Mouse (Mus musculus): ENCODE data around the gene Uggt2.

The Uggt2 gene

GRCm38 (mm10) chr14:119098851-119099569 is at the start of gene Uggt2:
TSS of gene Uggt2 (minus strand) at chr14:119099430.
- DNase-seq (ENCODE audit: low spot score in 2 of 2) = peak in 1 of 2 experiments; percentile 6

DNA sequence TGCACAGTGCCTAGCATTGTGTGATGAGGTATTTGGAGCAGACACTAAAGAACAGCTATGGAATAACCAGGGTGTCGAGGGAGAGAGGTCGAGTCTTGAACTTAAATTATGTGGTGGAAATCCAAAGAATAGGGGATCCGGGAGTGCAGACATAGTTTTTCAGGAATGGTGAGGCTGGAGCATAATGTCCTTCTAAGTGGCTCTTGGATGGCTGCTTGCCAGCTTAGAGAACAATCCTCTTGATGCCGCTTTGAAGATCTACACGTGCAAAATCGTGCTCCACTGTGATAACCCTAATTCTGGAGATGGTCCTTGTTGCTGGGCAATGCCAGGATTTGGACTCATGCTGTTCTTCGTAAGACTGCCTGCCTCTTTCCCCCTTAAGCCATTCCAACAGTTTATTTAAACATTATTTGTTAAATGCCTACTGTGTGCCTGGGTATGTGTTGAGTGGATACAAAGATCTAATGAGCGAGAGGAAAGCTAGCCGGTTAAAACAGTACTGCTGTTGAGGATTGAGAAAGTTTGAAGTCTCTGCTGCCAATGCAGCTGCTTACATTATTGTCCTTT is 40.2 kb upstream of the Uggt2 start:
- no peak for DNase-seq (ENCODE audit: low spot score in 2 of 2)

GRCm38 (mm10) chr14:119138786-119139100 is 39.5 kb upstream of the Uggt2 start:
- no peak for DNase-seq (ENCODE audit: low spot score in 2 of 2)

DNA sequence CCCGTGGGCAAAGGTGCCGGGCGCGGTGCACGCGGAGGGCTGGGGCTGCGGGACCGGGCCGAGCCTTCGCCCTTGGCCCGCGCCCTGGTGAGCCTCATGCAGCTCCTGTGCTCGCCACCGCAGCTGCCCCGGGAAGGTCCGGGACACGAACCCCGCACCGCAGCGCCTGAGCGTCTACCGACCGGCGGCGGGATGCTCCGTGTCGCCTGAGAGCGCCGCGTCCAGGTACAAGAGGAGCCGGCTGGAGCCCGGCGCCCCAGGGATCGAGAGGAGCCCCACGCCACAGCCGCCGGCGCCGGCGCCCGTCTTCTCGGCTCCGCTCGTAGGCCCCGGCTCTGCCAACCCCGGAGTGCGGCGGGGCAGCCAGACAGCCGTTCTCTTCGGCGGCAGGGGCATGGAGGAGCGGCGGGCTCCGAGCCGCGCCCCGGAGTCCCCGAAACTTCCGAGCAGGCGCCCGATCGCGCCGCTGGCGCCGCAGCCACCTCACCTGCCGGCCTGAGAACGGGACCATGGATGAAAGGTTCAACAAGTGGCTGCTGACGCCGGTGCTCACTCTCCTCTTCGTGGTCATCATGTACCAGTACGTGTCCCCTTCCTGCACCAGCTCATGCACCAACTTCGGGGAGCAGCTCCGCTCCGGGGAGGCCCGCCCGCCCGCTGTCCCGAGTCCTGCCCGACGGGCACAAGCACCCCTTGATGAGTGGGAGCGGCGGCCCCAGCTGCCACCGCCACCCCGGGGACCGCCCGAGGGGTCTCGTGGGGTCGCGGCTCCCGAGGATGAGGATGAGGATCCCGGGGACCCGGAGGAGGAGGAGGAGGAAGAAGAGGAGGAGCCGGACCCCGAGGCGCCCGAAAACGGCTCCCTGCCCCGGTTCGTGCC is 38.9 kb upstream of the Uggt2 start, which contains the start of gene Hs6st3:
Gene Hs6st3 (plus strand): TSS at position 436 of the 880 bp plus-strand sequence.
- no peak for DNase-seq (ENCODE audit: low spot score in 2 of 2)

GRCm38 (mm10) chr14:119137512-119137905 is 38.3 kb upstream of the Uggt2 start:
- peak in 1 of 2 experiments; percentile 16 for DNase-seq (ENCODE audit: low spot score in 2 of 2)

GRCm38 (mm10) chr14:119127330-119127729 is 28.1 kb upstream of the Uggt2 start:
- DNase-seq (ENCODE audit: low spot score in 2 of 2) = no peak

DNA sequence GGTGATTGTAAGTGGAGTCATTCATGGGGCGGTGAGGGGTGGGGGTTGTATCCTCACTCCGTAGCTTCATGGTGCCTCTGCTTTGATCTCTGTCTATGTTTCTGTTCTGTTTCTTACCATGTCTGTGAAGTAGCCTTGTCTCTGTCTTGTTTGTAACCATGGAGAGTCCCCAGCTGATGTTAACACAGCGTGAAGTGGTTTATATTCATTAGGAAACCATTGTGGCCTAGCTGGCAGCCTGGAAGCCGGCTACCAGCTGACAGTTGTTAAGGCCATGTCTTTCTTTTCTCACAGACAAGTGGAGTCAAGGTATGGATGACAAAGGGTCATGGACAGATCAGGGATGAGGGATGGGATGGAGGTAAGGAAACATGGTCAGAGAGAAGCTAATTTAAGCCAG is 26.6 kb upstream of the Uggt2 start:
- DNase-seq (ENCODE audit: low spot score in 2 of 2) = no peak

- DNase-seq (ENCODE audit: low spot score in 2 of 2) = no peak
These were observed 24.8 kb upstream of the Uggt2 start for GRCm38 (mm10) chr14:119124061-119124460.

- no peak for DNase-seq (ENCODE audit: low spot score in 2 of 2)
These were observed 24.4 kb upstream of the Uggt2 start for GRCm38 (mm10) chr14:119123582-119123981.

DNA sequence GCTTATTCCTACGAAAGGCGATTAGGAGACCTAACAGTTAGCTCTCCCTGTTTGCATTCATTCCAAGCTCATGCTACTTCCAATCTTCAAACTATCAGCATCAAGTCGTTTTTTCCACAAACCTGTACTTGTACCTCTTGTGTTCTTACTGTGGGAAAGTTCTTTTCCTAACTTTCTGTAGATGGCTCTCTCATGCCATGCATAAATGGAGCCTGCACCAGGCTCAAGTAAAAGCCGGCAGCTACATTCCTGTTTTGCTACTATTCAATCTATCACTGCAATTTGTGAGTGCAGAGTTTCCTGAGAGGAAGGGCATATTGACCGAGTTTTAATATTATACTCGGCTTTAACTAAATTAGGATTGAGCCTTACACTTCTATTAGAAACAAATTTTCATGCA is 13.3 kb upstream of the Uggt2 start:
- DNase-seq (ENCODE audit: low spot score in 2 of 2) = no peak

DNA sequence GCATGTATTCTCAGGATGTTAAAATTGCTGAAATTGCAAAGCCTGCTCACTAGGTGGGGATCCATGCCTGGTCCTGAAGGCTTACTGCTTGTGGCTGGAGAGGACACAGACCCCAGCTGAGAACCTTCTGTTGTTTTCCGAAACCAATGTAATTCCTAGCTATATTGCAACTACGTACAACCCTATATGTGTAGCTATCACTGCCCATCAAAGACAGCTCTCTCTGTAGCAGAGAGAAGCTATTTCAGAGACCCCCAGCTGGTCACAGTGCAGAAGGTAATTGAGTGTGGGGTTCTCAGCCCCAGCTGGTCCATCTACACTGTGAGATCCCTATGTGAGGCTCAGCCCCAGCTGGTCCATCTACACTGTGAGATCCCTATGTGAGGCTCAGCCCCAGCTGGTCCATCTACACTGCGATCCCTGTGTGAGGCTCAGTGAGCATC is 10.6 kb upstream of the Uggt2 start:
- no peak for DNase-seq (ENCODE audit: low spot score in 2 of 2)

DNA sequence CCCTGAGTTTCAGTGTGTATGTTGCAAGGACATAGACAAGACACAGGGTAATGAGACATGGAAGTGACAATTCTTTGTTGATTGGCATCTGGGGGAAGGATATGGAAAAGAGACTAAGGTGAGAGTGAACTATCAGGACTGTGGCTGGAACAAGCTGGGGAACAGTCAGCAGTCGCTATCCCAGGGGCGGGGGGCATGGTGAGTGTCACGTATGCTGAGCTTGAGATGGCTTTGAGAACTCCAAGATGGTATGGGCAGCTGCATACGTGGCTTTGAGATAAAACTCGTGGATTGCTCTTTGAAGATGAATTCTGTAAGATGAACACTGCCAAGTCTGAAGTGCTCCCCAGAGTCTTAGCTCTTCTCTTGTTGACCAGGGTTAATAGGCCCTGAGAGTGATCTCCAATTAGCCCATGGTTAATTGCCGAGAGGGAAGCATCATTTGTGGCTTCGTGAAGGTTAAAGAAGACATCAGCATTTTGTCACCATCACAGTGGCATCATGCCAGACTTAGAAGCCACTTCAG is 9.6 kb upstream of the Uggt2 start:
- DNase-seq (ENCODE audit: low spot score in 2 of 2) = no peak

GRCm38 (mm10) chr14:119107591-119107990 is 8.4 kb upstream of the Uggt2 start:
- no peak for DNase-seq (ENCODE audit: low spot score in 2 of 2)

DNA sequence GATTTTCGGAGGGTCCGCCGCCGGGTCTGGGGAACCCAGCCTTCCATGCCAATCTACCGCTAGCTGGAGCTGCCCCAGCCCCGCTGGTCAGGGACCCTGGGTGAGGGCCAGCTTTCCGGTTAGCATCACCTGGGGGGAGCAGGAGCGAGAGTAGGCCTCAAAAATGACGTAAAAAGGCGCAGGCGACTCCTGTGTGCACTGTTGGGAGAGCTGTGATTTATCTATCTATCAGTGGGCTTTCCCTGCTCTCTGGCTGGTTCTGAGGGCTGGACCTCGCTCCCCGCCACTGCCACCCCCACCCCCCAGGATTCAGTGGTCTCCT is 301 bp upstream of the Uggt2 start:
- no peak for DNase-seq (ENCODE audit: low spot score in 2 of 2)

- no peak for DNase-seq (ENCODE audit: low spot score in 2 of 2)
These were observed 37.4 kb downstream of the Uggt2 start for GRCm38 (mm10) chr14:119061811-119062210.

DNA sequence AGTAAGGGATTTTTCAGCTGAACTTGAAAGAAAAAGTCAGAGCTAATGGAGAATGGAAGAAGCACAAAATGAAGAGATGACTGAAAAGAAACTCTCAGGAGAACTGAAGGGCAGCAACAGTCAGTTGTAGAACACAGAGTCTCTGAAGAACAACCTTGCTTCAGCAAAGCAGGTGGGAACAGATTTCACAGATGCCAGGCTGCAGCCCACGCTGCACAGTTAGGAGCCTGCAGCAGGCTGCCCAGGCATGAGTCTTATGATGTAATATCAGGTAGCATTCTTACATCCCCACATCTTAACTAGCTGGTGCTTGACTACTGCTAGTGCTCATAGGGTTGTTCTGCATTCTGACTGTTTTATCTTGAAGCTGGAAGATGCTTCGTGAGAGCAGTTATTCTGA is 38.5 kb downstream of the Uggt2 start:
- no peak for DNase-seq (ENCODE audit: low spot score in 2 of 2)

DNA sequence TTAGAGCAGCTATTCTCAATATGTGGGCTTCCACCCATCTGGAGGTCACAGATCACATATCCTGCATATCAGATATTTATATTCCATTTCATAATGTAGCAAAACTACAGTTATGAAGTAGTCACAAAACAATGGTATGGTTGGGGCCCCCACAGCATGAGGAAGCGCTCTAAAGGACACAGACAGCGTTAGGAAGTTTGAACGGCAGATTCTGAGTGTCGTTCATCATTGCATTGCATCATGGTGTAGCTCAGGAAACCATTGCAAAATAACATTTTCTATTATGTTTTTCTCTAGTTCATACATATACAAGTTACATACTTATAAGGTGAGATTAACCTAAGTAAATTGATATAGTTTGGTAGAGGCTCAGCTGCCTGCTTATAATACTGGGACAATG is 42.2 kb downstream of the Uggt2 start:
- no peak for DNase-seq (ENCODE audit: low spot score in 2 of 2)

GRCm38 (mm10) chr14:119052969-119053368 is 46.3 kb downstream of the Uggt2 start:
- DNase-seq (ENCODE audit: low spot score in 2 of 2) = no peak

- no peak for DNase-seq (ENCODE audit: low spot score in 2 of 2)
These were observed 46.9 kb downstream of the Uggt2 start for GRCm38 (mm10) chr14:119052361-119052760.

GRCm38 (mm10) chr14:119043765-119044164 is 55.5 kb downstream of the Uggt2 start:
- DNase-seq (ENCODE audit: low spot score in 2 of 2) = no peak

GRCm38 (mm10) chr14:119040253-119040652 is 59.0 kb downstream of the Uggt2 start:
- DNase-seq (ENCODE audit: low spot score in 2 of 2) = peak in 1 of 2 experiments; percentile 31

- DNase-seq (ENCODE audit: low spot score in 2 of 2) = no peak
These were observed 61.5 kb downstream of the Uggt2 start for GRCm38 (mm10) chr14:119037755-119038154.

Data from thymus, postnatal 10 days (tissue).